Mouse (Mus musculus) erythroid progenitor cell, adult 5-6 weeks (primary cell): Measurements from ENCODE around the gene Ephb1. TPM values are rescaled to one million over a fixed set of nuclear protein-coding genes. Genes with fewer than 3 reads are reported as not detected.

Experiments used
- ATAC-seq: replicated peaks from 2 replicates; pipeline ENCODE4 v1.8.0; 2016; ENCODE audit warnings: moderate number of reproducible peaks, mild to moderate bottlenecking, moderate TSS enrichment, inconsistent platforms; ENCODE audit not compliant: poor library complexity, low FRiP score, severe bottlenecking
- total RNA-seq, 2 experiments: library from RNA; stranded (forward) in 1 of 2; stranded (reverse) in 1 of 2; fragments of 150-400 nt in 1 of 2; fragments of 186-747, 209-891 nt in 1 of 2; gene quantifications; 2 replicates each; pipeline versions ENCODE4 v1.2.3 to v1.2.4; 2015 to 2017; ENCODE audit warnings: low replicate concordance in 2 of 2

The Ephb1 gene
- total RNA-seq, 2 experiments from 2014 or later = not detected

GRCm38 (mm10) chr9:102262100-102262501, 92.4 kb downstream of the Ephb1 start:
- ATAC-seq = no peak

GRCm38 (mm10) chr9:102261511-102261910, 93.0 kb downstream of the Ephb1 start:
- ATAC-seq = no peak

DNA sequence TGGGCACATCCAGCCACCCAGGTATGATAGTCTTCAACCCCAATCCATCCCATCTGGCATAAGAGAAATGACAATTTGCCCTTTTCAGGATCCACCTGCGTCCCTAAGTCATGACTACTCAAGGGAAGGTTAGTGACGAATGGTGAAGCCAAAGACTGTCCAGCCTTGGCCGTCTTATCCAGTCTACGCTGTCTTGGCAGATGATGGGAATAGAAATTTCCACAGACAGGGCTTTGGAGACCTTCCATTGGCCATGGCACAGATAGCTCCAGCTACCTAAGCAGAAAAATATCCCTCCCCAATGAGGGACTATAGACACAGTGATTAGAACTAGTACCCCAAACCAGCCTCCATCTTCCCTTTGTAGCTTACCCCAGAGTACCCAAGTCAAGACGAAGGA, 98.1 kb downstream of the Ephb1 start:
- no peak for ATAC-seq

- no peak for ATAC-seq
Measured at GRCm38 (mm10) chr9:102255803-102256202, 98.7 kb downstream of the Ephb1 start.

- no peak for ATAC-seq
Measured at GRCm38 (mm10) chr9:102249124-102249816, 105.2 kb downstream of the Ephb1 start.

DNA sequence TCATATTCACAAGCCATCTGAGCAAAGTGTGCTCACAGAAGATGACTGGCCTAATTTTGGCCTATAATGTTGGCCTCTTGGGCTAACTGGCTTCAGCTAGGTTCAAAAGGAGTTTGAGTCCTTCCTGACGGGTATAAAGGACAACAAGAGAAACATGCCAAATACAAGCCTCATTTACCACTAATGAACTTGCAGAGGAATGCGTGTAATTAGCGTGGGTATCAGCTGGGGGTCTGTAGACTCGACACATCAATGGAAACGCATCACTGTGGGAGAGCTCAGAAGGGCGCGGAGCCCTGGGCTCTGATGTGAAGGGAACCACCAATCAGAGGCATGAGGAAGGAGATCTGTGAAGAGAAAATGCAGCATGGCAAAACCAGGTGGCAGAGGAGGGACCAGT, 108.9 kb downstream of the Ephb1 start:
- no peak for ATAC-seq

DNA sequence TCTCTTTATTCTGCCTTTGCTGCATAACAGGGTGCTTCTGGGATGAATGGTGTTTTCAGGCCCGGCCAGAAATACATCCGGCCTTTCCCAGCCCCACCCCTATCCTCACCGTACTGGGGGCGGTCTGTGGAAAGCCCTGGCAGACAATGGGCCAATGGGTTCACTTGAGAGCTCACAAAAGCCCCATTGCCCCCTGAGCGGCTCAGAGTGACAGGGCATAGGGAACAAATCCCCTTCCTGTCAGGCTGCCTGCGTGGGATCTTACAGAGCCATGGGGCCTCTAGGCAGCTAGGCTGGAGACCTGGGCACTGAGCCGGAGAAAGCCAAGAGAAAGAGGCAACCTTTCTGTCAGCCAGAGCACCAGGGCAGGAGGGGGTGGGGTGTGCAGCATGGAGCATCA, 111.2 kb downstream of the Ephb1 start:
- no peak for ATAC-seq

GRCm38 (mm10) chr9:102241546-102241945, 112.9 kb downstream of the Ephb1 start:
- ATAC-seq = no peak

- ATAC-seq = no peak
Measured at GRCm38 (mm10) chr9:102240215-102240614, 114.3 kb downstream of the Ephb1 start.

DNA sequence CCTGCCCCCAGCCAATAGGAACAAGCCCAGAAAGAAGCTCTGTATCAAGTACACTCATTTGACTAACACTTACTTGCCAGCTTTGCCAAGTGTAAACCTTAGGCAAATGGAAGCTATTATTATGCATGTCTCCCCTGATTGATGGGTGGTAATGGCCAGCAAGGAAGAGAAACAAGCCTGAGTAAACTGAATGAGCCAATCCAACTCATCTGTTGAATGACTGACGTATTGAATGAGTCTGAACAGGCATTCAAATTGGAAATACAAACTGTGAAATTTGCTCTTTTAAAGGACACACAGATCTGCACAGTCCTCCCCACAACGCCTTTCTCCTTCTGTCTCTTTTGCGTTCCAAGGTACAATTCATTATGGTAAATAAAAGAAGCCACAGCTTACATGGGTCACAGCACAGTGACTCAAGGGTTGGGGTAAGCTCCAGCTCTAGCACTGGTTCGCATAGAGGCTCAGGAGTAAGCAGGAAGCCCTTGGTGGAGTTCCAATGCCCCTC, 119.0 kb downstream of the Ephb1 start:
- ATAC-seq = no peak

DNA sequence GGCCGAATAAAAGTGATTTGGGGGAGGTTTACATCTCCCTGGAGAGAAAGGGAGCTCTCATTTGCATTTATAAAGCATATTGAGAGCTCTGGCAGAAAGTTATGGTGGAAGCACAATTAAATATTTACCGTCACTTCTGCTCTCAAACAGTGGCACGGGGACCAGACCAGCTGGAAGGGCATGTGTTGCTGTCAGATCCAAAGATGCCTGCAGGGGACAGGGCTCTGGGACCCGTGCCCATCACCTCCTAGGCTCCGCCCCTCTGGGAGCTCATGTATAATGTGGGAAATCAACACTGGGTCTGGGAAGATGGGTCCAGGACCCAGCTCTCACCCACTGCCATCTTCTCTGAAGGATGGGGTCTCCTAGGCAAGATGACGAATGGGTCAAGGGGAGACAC, 123.2 kb downstream of the Ephb1 start:
- no peak for ATAC-seq

- ATAC-seq = no peak
Measured at GRCm38 (mm10) chr9:102216746-102217566, 137.5 kb downstream of the Ephb1 start.

- ATAC-seq = no peak
Measured at GRCm38 (mm10) chr9:102212036-102212383, 142.5 kb downstream of the Ephb1 start.

GRCm38 (mm10) chr9:102211296-102212035, 143.0 kb downstream of the Ephb1 start:
- no peak for ATAC-seq

DNA sequence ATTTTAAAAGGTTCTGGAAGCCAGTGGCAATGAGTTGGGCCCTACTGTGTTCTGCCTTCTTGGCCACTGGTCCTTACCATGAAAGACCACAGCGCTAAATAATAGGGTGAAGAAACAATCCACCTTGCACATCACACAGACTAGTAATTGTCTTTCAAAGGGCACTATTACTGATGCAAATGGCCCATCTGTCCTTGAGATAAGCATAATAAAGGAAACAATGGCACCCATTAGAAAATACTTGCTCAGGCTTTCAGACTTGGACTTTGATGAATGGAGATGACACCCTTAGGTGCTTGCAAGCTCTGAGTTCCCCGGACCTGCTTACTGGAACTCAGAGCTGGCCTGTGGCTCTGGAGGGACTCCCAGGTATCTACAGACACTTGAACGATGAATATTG, 149.0 kb downstream of the Ephb1 start:
- no peak for ATAC-seq

GRCm38 (mm10) chr9:102201867-102202266, 152.6 kb downstream of the Ephb1 start:
- no peak for ATAC-seq

GRCm38 (mm10) chr9:102196856-102197255, 157.6 kb downstream of the Ephb1 start:
- ATAC-seq = no peak

GRCm38 (mm10) chr9:102194063-102194462, 160.4 kb downstream of the Ephb1 start:
- ATAC-seq = no peak

DNA sequence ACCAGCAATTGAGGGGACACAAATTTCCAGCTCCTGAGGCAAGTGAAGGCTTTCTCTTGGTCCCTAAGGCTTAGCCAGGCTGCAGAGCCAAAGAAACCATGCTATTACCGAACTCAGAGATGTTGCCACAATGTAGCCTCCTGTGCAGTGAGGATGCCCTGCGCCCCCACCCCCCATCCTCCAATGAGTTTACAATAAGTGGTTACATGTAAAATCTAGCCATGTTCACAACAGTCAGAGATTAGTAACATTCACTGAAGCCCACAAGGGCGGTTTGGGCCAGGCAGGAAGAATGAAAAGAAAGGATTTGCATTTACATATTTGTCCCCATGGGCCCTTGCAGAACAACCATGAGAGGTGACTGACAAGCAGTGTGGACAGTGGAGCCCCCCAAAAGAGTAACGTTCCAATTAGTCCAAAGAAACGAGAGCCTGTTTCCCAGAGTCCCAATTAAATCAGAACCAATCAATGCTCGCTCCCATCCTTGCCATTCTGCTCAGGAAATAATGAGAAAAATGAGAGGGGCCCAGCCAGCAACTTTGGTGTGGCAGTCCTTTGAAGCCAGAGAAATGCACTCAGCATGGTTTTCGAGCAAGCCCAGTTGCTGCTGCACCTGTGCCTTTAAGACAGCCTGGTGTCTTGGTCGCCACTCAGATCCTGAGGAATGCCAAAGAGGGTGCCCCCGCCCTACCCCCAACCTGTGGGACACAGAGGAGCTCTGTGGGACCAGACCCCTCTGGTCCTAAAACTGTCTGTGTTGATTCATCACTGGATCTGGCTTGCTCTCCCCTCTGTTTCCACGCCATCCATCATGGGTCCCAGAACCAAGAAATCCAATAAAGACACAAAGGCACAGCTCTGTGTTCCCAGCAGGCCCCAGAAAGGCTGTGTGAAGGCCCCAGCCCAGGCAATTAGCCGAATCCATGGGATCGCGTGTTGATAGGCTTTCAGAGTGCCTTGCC, 161.5 kb downstream of the Ephb1 start:
- no peak for ATAC-seq
